Mouse (Mus musculus): ENCODE results near the gene Sema4d. TPM values are rescaled to one million over a fixed set of nuclear protein-coding genes. Genes with fewer than 3 reads are reported as not detected.

Gene Sema4d
- polyA plus RNA-seq, 1 experiment from 2014 or later: 17.4 TPM

GRCm38 (mm10) chr13:51743855-51744254 is 49.7 kb downstream of the Sema4d start:
- H3K4me3 ChIP-seq (ENCODE audit: low read depth, low read length): no peak overlapping the region
- no peak for ATAC-seq (ENCODE audit: low read depth)
- H3K9me3 ChIP-seq (ENCODE audit: control insufficient read depth, low read length): no peaks in the 10 kb centered on the region
- no peaks in the 10 kb centered on the region for H3K27me3 ChIP-seq (ENCODE audit: control insufficient read depth, insufficient read depth, low read length)
- no peak overlapping the region for H3K4me2 ChIP-seq (ENCODE audit: low read depth, low read length)
- 69% methylated on average over 3 of the region's 3 CpGs for WGBS
- no peak overlapping the region for H3K27ac ChIP-seq (ENCODE audit: low read depth, low read length)
- 0 out of 2 replicates have a peak, but pooled peaks cover 3% of the 10 kb centered on the region for H3K4me1 ChIP-seq (ENCODE audit: control insufficient read depth, insufficient read depth, low read length)
- H3K36me3 ChIP-seq (ENCODE audit: control insufficient read depth, insufficient read depth, low read length): no peaks in the 10 kb centered on the region
- H3K9ac ChIP-seq (replicated peaks; ENCODE audit: low read depth, low read length): no peak overlapping the region

- 0 out of 2 replicates have a peak, but pooled peaks cover 3% of the 10 kb centered on the region for H3K4me1 ChIP-seq (ENCODE audit: control insufficient read depth, insufficient read depth, low read length)
- H3K9me3 ChIP-seq (ENCODE audit: control insufficient read depth, low read length): no peaks in the 10 kb centered on the region
- no peak overlapping the region for H3K27ac ChIP-seq (ENCODE audit: low read depth, low read length)
- no peak for ATAC-seq (ENCODE audit: low read depth)
- H3K4me2 ChIP-seq (ENCODE audit: low read depth, low read length): no peak overlapping the region
- no peak overlapping the region for H3K4me3 ChIP-seq (ENCODE audit: low read depth, low read length)
- no peaks in the 10 kb centered on the region for H3K36me3 ChIP-seq (ENCODE audit: control insufficient read depth, insufficient read depth, low read length)
- 85% methylated on average over 10 of the region's 10 CpGs for WGBS
- H3K27me3 ChIP-seq (ENCODE audit: control insufficient read depth, insufficient read depth, low read length): no peaks in the 10 kb centered on the region
- H3K9ac ChIP-seq (replicated peaks; ENCODE audit: low read depth, low read length): no peak overlapping the region
Measured at GRCm38 (mm10) chr13:51742551-51743052, 50.9 kb downstream of the Sema4d start.

GRCm38 (mm10) chr13:51740776-51741175 is 52.8 kb downstream of the Sema4d start:
- H3K4me3 ChIP-seq (ENCODE audit: low read depth, low read length): no peak overlapping the region
- 0 out of 2 replicates have a peak, but pooled peaks cover under 1% of the 10 kb centered on the region for H3K4me1 ChIP-seq (ENCODE audit: control insufficient read depth, insufficient read depth, low read length)
- no peak for ATAC-seq (ENCODE audit: low read depth)
- no peak overlapping the region for H3K27ac ChIP-seq (ENCODE audit: low read depth, low read length)
- H3K36me3 ChIP-seq (ENCODE audit: control insufficient read depth, insufficient read depth, low read length): no peaks in the 10 kb centered on the region
- no peak overlapping the region for H3K9ac ChIP-seq (replicated peaks; ENCODE audit: low read depth, low read length)
- no peaks in the 10 kb centered on the region for H3K27me3 ChIP-seq (ENCODE audit: control insufficient read depth, insufficient read depth, low read length)
- 96% methylated on average over 5 of the region's 5 CpGs for WGBS
- H3K4me2 ChIP-seq (ENCODE audit: low read depth, low read length): no peak overlapping the region
- no peaks in the 10 kb centered on the region for H3K9me3 ChIP-seq (ENCODE audit: control insufficient read depth, low read length)

GRCm38 (mm10) chr13:51739713-51740112 is 53.8 kb downstream of the Sema4d start:
- Histone ChIP-seq H3K36me3 (ENCODE audit: control insufficient read depth, insufficient read depth, low read length) (no peaks in the 10 kb centered on the region), H3K9ac (replicated peaks; ENCODE audit: low read depth, low read length) (no peak overlapping the region), H3K27me3 (ENCODE audit: control insufficient read depth, insufficient read depth, low read length) (no peaks in the 10 kb centered on the region), H3K9me3 (ENCODE audit: control insufficient read depth, low read length) (no peaks in the 10 kb centered on the region), H3K4me3 (ENCODE audit: low read depth, low read length) (no peak overlapping the region), H3K4me2 (ENCODE audit: low read depth, low read length) (no peak overlapping the region), H3K4me1 (ENCODE audit: control insufficient read depth, insufficient read depth, low read length) (no peaks in the 10 kb centered on the region), H3K27ac (ENCODE audit: low read depth, low read length) (no peak overlapping the region)
- ATAC-seq (ENCODE audit: low read depth): no peak
- 95% methylated on average over 1 of the region's 1 CpGs for WGBS

- H3K4me3 ChIP-seq (ENCODE audit: low read depth, low read length): no peak overlapping the region
- no peaks in the 10 kb centered on the region for H3K36me3 ChIP-seq (ENCODE audit: control insufficient read depth, insufficient read depth, low read length)
- H3K4me2 ChIP-seq (ENCODE audit: low read depth, low read length): no peak overlapping the region
- no peaks in the 10 kb centered on the region for H3K4me1 ChIP-seq (ENCODE audit: control insufficient read depth, insufficient read depth, low read length)
- no peak overlapping the region for H3K9ac ChIP-seq (replicated peaks; ENCODE audit: low read depth, low read length)
- no peak overlapping the region for H3K27ac ChIP-seq (ENCODE audit: low read depth, low read length)
- WGBS: 90% methylated on average over 11 of the region's 11 CpGs
- no peaks in the 10 kb centered on the region for H3K9me3 ChIP-seq (ENCODE audit: control insufficient read depth, low read length)
- no peak for ATAC-seq (ENCODE audit: low read depth)
- H3K27me3 ChIP-seq (ENCODE audit: control insufficient read depth, insufficient read depth, low read length): no peaks in the 10 kb centered on the region
Measured at GRCm38 (mm10) chr13:51738531-51739117, 54.9 kb downstream of the Sema4d start.

GRCm38 (mm10) chr13:51737949-51738513 is 55.5 kb downstream of the Sema4d start:
- Histone ChIP-seq H3K4me3 (ENCODE audit: low read depth, low read length) (no peak overlapping the region), H3K27me3 (ENCODE audit: control insufficient read depth, insufficient read depth, low read length) (no peaks in the 10 kb centered on the region), H3K27ac (ENCODE audit: low read depth, low read length) (no peak overlapping the region), H3K9me3 (ENCODE audit: control insufficient read depth, low read length) (no peaks in the 10 kb centered on the region), H3K4me1 (ENCODE audit: control insufficient read depth, insufficient read depth, low read length) (no peaks in the 10 kb centered on the region), H3K4me2 (ENCODE audit: low read depth, low read length) (no peak overlapping the region), H3K9ac (replicated peaks; ENCODE audit: low read depth, low read length) (no peak overlapping the region), H3K36me3 (ENCODE audit: control insufficient read depth, insufficient read depth, low read length) (no peaks in the 10 kb centered on the region)
- 67% methylated on average over 6 of the region's 6 CpGs for WGBS
- no peak for ATAC-seq (ENCODE audit: low read depth)

- H3K9me3 ChIP-seq (ENCODE audit: control insufficient read depth, low read length): no peaks in the 10 kb centered on the region
- H3K27me3 ChIP-seq (ENCODE audit: control insufficient read depth, insufficient read depth, low read length): no peaks in the 10 kb centered on the region
- no peak overlapping the region for H3K27ac ChIP-seq (ENCODE audit: low read depth, low read length)
- WGBS: 77% methylated on average over 20 of the region's 20 CpGs
- H3K4me3 ChIP-seq (ENCODE audit: low read depth, low read length): no peak overlapping the region
- ATAC-seq (ENCODE audit: low read depth): no peak
- no peaks in the 10 kb centered on the region for H3K36me3 ChIP-seq (ENCODE audit: control insufficient read depth, insufficient read depth, low read length)
- H3K4me2 ChIP-seq (ENCODE audit: low read depth, low read length): no peak overlapping the region
- H3K9ac ChIP-seq (replicated peaks; ENCODE audit: low read depth, low read length): no peak overlapping the region
- peaks cover 1% of the 10 kb centered on the region; the same call in 1 of the 2 replicates for H3K4me1 ChIP-seq (ENCODE audit: control insufficient read depth, insufficient read depth, low read length)
Measured at GRCm38 (mm10) chr13:51737033-51737948, 56.3 kb downstream of the Sema4d start.

- H3K27me3 ChIP-seq (ENCODE audit: control insufficient read depth, insufficient read depth, low read length): no peaks in the 10 kb centered on the region
- H3K4me2 ChIP-seq (ENCODE audit: low read depth, low read length): no peak overlapping the region
- no peak overlapping the region for H3K4me3 ChIP-seq (ENCODE audit: low read depth, low read length)
- no peak overlapping the region for H3K27ac ChIP-seq (ENCODE audit: low read depth, low read length)
- no peak overlapping the region for H3K9ac ChIP-seq (replicated peaks; ENCODE audit: low read depth, low read length)
- H3K4me1 ChIP-seq (ENCODE audit: control insufficient read depth, insufficient read depth, low read length): peaks cover 8% of the 10 kb centered on the region; the same call in 1 of the 2 replicates
- H3K9me3 ChIP-seq (ENCODE audit: control insufficient read depth, low read length): no peaks in the 10 kb centered on the region
- no peaks in the 10 kb centered on the region for H3K36me3 ChIP-seq (ENCODE audit: control insufficient read depth, insufficient read depth, low read length)
- 76% methylated on average over 13 of the region's 13 CpGs for WGBS
- no peak for ATAC-seq (ENCODE audit: low read depth)
Measured at GRCm38 (mm10) chr13:51736007-51736911, 57.3 kb downstream of the Sema4d start.

All from neural tube, embryonic 14.5 days (tissue).